Mouse (Mus musculus) ES-Bruce4 (cell line): ENCODE measurements around the gene Nup188.

Source experiments
- CTCF ChIP-seq: IDR thresholded peaks from one replicate; pipeline ENCODE4 v1.8.1; 2011; ENCODE audit warnings: low read depth, low read length
- EP300 ChIP-seq: IDR thresholded peaks from 2 replicates; pipeline ENCODE4 v1.6.1; 2011; ENCODE audit warnings: low read depth, low read length; ENCODE audit not compliant: insufficient read depth
- POLR2A ChIP-seq: IDR thresholded peaks from one replicate; pipeline ENCODE4 v1.8.1; 2011; ENCODE audit warnings: low read length; ENCODE audit not compliant: insufficient read depth

DNA sequence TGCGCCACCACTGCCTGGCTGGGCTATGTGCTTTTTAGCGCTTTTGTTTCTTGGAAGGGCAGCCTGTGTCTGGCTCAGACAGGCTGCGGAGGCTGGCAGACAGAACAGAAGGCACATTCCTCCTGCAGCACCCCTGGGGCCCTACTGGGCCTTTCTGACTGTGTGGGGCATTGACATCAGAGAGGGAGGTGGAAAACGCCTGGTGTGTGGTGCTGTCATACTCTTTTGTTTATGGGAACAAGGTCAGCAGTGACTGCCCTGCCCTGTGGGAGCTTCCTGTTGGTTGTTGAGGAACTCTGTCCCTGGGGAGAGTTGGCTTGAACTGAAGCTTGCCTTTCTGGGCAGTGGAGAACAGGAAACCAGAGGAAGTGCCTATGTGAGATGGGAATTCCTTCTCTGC is 43.7 kb upstream of the Nup188 start:
- TF ChIP-seq CTCF (no peak), POLR2A (no peak), EP300 (0 out of 2 replicates have a peak, but pooled peaks have one; percentile 52)
